Mouse (Mus musculus) myocyte (in vitro differentiated cells): ENCODE data around the gene Epb42.

Experiments
- POLR2A ChIP-seq: IDR thresholded peaks from one replicate; pipeline ENCODE4 v1.6.1; 2011; ENCODE audit warnings: low read depth, mild to moderate bottlenecking, control low read depth, moderate library complexity; ENCODE audit not compliant: insufficient read length
- REST ChIP-seq: IDR thresholded peaks from one replicate; pipeline ENCODE4 v1.6.1; 2011; ENCODE audit warnings: mild to moderate bottlenecking, control low read depth, moderate library complexity; ENCODE audit not compliant: insufficient read depth, insufficient read length
- USF1 ChIP-seq: IDR thresholded peaks from one replicate; pipeline ENCODE4 v1.6.1; 2011; ENCODE audit warnings: low read depth, mild to moderate bottlenecking, control low read depth, moderate library complexity

- TF ChIP-seq USF1, result no peak
- no peak for TF ChIP-seq POLR2A
- TF ChIP-seq REST, result no peak
These were observed 17.2 kb upstream of the Epb42 start for GRCm38 (mm10) chr2:121054060-121054459.
